Mouse (Mus musculus): ENCODE measurements around the gene E130208F15Rik.

- TF ChIP-seq CTCF (IDR thresholded peaks at IDR 0.05; ENCODE audit: low read depth) (no peak), EP300 (optimal IDR thresholded peaks at IDR 0.05) (no peak)
Observed at GRCm38 (mm10) chr7:30354059-30354458, 32.5 kb downstream of the E130208F15Rik start.
